Mouse (Mus musculus): ENCODE measurements around the gene Trpm4. TPM values are rescaled to one million over a fixed set of nuclear protein-coding genes. Genes with fewer than 3 reads are reported as not detected.

The Trpm4 gene
- polyA plus RNA-seq, 1 experiment: 12.8 TPM

DNA sequence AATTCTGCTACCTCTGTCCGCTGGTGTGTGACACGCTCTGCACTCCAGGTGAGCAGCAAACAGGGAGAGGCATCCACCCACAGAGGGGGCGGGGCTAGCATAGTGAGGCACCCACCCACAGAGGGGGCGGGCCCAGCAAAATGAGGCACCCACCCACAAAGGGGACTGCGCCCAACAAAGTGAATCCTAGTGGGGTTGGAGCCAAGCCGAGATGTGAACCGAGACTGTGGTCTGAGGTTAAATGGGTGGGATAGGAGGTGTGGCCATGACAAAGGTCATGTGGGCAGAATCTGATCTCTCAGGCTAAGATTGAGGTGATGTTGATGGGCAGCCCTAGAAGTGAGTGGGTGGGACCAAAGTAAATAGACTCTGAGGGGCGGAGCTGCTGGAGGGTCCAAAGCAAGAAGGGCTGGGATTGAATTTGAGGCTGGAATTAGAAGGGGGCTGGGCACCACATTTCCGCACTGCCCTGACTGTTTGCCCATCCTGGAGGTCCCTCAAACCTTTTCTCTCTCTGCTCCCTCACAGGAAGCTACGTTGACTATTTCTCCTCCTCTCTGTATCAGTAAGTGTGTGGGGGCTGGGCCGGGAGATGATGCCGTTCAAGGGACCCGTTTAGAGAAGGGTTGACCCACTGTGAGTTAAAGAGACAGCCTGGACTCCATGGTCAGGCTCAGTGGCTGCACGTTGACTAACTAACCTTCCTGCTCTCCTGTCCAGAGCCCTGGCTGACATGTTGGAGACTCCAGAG is 4.8 kb upstream of the Trpm4 start:
- no peak for TF ChIP-seq POLR2A (IDR thresholded peaks at IDR 0.05; ENCODE audit: low read depth, low read length)
- TF ChIP-seq CTCF (IDR thresholded peaks at IDR 0.05; ENCODE audit: borderline replicate concordance, insufficient read depth, low read length): no peak
- Histone ChIP-seq H3K4me3 (ENCODE audit: insufficient read depth, low read length) (no peak overlapping the region), H3K4me1 (ENCODE audit: control insufficient read depth, insufficient read depth, low read length) (no peaks in the 10 kb centered on the region), H3K27ac (ENCODE audit: insufficient read depth, low read length) (no peak overlapping the region)

DNA sequence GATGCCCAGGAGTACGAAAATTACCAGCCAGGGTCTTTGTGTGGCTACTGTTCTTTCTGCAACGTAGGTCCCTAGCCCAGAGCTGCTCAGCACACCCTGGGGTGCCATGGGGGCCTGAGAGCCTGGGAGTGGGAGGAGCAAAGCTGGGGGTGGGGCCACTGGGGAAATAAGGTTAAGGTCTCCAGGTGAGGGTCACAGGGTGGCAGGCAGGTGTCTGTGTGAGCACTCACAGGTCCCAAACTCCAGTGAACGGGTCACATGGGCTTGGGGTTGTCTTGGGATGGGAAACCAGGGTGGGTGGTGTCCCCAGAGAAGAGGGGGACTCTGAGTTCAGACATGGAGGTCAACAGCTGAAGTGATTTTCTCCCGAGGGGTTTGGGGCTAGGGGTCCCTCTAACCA is 3.9 kb upstream of the Trpm4 start:
- no peak overlapping the region for H3K4me3 ChIP-seq (ENCODE audit: insufficient read depth, low read length)
- TF ChIP-seq POLR2A (IDR thresholded peaks at IDR 0.05; ENCODE audit: low read depth, low read length) (no peak), CTCF (IDR thresholded peaks at IDR 0.05; ENCODE audit: borderline replicate concordance, insufficient read depth, low read length) (no peak)
- H3K4me1 ChIP-seq (ENCODE audit: control insufficient read depth, insufficient read depth, low read length): no peaks in the 10 kb centered on the region
- H3K27ac ChIP-seq (ENCODE audit: insufficient read depth, low read length): no peak overlapping the region

DNA sequence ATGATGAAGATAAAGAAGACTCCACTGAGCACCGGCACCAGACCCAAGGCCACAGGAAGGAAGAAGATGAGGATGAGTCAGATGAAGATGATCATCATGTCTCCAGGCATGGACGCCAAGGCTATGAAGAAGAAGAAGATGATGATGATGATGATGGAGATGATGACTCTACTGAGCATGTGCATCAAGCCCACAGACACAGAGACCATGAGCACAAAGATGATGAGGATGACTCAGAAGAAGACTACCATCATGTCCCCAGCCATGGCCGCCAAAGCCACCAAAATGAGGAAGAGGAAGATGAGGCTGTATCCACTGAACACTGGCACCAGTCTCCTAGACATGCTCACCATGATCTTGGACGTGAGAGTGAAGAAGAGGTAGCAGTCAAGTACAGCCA is 2.7 kb upstream of the Trpm4 start:
- H3K27ac ChIP-seq (ENCODE audit: insufficient read depth, low read length): no peak overlapping the region
- no peak for TF ChIP-seq CTCF (IDR thresholded peaks at IDR 0.05; ENCODE audit: borderline replicate concordance, insufficient read depth, low read length)
- TF ChIP-seq POLR2A (IDR thresholded peaks at IDR 0.05; ENCODE audit: low read depth, low read length): no peak
- no peaks in the 10 kb centered on the region for H3K4me1 ChIP-seq (ENCODE audit: control insufficient read depth, insufficient read depth, low read length)
- H3K4me3 ChIP-seq (ENCODE audit: insufficient read depth, low read length): no peak overlapping the region

DNA sequence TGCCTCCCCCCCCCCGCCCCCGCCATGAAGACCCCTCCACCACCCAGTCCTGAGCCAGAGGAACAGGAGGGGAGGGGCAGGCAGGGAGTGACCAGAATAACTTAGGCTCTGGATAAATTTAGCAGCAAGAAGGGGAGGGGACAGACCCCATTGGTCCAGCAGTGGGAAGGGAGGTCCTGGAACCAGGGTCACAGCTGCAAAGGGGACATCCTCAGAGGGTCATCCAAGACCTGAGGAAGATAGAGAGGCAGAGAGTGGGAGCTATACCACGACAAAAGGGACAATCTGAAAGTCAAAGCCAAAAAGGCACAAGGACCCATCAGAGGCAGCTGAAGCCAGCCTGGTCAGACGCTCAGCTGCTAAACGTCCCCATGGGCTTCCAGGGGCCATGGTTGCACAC is 1.5 kb upstream of the Trpm4 start, which contains the start of gene Hrc:
Hrc (plus strand) TSS at position 235 of the 400 bp plus-strand sequence.
- TF ChIP-seq CTCF (IDR thresholded peaks at IDR 0.05; ENCODE audit: borderline replicate concordance, insufficient read depth, low read length): no peak
- TF ChIP-seq POLR2A (IDR thresholded peaks at IDR 0.05; ENCODE audit: low read depth, low read length): no peak
- Histone ChIP-seq H3K4me3 (ENCODE audit: insufficient read depth, low read length) (no peak within 1 kb of the TSS), H3K4me1 (ENCODE audit: control insufficient read depth, insufficient read depth, low read length) (no peaks in the 10 kb centered on the region), H3K27ac (ENCODE audit: insufficient read depth, low read length) (no peak within 1 kb of the TSS)

DNA sequence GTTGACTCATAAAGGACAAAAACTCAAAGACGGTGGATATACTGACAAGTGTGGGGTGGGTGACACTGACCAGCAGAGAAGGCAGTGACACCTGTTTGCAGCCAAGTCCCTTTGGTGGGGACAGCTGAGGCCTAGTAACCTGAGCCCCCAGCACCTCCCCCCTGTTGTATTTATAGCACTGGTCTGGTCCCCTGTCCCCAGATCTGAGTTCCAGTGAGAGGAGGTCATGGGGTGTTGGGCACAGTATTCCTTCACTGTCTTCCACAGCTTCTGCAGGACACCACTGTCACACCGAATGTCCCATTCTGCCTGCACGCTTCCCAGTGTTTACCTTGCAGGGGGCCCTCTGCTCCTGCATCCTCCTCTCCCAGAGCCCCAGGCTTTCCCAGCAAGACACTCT is 1.0 kb upstream of the Trpm4 start:
- Histone ChIP-seq H3K4me1 (ENCODE audit: control insufficient read depth, insufficient read depth, low read length) (no peaks in the 10 kb centered on the region), H3K4me3 (ENCODE audit: insufficient read depth, low read length) (no peak overlapping the region), H3K27ac (ENCODE audit: insufficient read depth, low read length) (no peak overlapping the region)
- TF ChIP-seq CTCF (IDR thresholded peaks at IDR 0.05; ENCODE audit: borderline replicate concordance, insufficient read depth, low read length): no peak
- TF ChIP-seq POLR2A (IDR thresholded peaks at IDR 0.05; ENCODE audit: low read depth, low read length): no peak

DNA sequence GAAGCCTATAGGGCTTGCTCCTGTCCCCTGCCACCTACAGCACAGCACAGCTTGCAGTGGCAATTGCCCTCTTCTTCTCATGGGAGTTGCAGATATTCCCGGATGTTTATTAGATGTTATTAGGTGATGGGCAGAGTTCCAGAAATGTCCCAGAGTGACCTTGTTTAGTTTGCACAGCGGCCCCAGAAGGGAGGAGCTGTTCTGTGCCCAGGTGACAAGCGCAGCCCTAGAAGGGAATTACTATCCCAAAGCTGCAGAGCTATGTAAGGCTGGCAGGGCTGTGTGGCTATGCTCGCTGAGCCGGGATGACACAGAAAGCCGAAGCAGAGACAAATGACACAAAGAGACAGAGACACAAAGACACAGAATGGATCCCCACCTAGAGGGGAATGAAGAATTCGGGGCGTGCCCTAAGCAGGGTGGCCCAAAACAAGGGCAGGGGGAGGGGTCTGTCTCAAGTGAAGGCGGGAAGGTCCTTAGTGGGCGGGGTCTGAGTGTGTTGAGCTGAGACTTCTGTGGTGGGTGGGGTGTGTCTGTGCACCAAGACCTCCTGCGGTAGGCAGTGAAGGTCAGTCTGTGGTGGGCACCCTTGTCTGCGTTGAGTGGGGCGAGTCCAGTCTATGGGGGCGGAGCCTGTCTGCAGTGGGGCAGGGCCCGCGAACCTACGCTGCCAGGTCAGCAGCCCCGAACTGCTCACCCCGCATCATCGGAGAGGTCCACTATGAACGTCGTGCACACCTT is 725 bp downstream of the Trpm4 start:
- Histone ChIP-seq H3K27ac (ENCODE audit: insufficient read depth, low read length) (no peak overlapping the region), H3K4me3 (ENCODE audit: insufficient read depth, low read length) (peak overlapping the region; percentile 76), H3K4me1 (ENCODE audit: control insufficient read depth, insufficient read depth, low read length) (no peaks in the 10 kb centered on the region)
- TF ChIP-seq CTCF (IDR thresholded peaks at IDR 0.05; ENCODE audit: borderline replicate concordance, insufficient read depth, low read length) (no peak), POLR2A (IDR thresholded peaks at IDR 0.05; ENCODE audit: low read depth, low read length) (no peak; the same call in 1 of the 2 replicates)

DNA sequence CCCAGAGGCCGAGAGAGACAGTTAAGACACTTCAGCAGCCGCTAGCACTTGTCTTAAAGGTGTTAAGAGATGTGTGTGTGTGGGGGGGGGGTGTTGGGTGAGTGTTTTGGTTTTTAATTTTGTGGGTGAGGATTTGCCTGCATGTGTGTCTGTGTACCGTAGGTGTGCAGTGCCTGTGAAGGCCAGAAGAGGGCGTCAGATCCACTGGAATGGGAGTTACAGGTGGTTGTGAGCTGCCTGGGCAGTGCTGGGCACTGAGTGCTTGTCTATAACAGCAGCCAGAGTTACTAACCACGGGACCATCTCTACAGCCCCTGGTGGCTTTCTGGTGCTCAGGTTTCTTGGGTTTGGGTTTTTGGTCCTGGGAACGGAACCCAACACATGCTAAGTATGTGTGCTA is 2.1 kb downstream of the Trpm4 start:
- H3K4me1 ChIP-seq (ENCODE audit: control insufficient read depth, insufficient read depth, low read length): no peaks in the 10 kb centered on the region

DNA sequence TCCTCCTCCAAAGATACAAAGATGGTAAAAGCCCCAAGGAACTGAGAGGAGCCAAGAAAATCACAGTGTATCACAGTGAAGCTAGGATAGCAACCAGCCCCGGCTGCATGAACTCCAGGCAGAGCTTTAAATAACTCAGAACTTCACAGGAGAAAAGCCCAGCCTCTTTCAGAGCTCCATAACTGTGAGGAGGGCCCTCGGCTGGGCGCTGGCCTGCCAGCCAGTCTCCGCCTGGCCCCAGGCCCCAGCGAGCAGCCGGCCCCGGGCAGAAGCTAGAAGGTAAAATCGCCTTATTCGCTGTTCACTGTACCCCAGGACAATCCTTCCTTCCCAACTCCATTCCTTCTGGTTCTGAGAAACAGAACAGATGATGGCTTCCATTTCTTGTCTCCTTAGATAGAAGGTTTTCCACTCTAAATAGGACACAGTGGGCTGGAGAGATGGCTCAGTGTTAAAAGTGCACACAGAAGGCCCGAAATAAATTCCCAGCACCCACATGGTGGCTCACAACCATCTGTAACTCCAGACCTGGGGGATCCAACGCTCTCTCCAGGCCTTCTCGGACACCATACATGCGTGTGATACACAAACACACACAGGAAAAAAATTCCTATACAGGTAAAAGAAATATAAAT is 4.6 kb downstream of the Trpm4 start:
- H3K27ac ChIP-seq (ENCODE audit: insufficient read depth, low read length): no peak overlapping the region
- TF ChIP-seq CTCF (IDR thresholded peaks at IDR 0.05; ENCODE audit: borderline replicate concordance, insufficient read depth, low read length): no peak
- TF ChIP-seq POLR2A (IDR thresholded peaks at IDR 0.05; ENCODE audit: low read depth, low read length): no peak
- no peak overlapping the region for H3K4me3 ChIP-seq (ENCODE audit: insufficient read depth, low read length)
- no peaks in the 10 kb centered on the region for H3K4me1 ChIP-seq (ENCODE audit: control insufficient read depth, insufficient read depth, low read length)

More for the DNA sequence above, 2.1 kb downstream of the Trpm4 start:
- TF ChIP-seq CTCF (IDR thresholded peaks at IDR 0.05; ENCODE audit: borderline replicate concordance, insufficient read depth, low read length): no peak
- no peak for TF ChIP-seq POLR2A (IDR thresholded peaks at IDR 0.05; ENCODE audit: low read depth, low read length)
- no peak overlapping the region for H3K27ac ChIP-seq (ENCODE audit: insufficient read depth, low read length)
- no peak overlapping the region for H3K4me3 ChIP-seq (ENCODE audit: insufficient read depth, low read length)

DNA sequence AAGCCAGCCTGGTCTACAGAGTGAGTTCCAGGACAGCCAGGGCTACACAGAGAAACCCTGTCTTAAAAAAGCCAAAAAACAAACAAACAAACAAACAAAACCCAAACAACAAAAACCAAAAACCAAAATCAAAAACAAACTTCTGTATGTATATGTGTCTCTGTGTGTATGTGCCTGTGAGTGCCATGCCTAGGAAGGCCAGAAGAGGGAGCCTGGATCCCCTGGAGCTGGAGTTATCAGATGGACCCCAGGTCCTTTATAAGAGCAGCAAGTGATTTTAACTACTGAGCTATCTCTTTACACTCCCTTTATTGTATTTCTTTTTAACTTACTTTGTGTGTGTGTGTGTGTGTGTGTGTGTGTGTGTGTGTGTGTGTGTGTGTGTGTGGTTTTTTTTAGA is 7.8 kb downstream of the Trpm4 start:
- no peak overlapping the region for H3K27ac ChIP-seq (ENCODE audit: insufficient read depth, low read length)
- no peak overlapping the region for H3K4me3 ChIP-seq (ENCODE audit: insufficient read depth, low read length)
- TF ChIP-seq CTCF (IDR thresholded peaks at IDR 0.05; ENCODE audit: borderline replicate concordance, insufficient read depth, low read length) (no peak), POLR2A (IDR thresholded peaks at IDR 0.05; ENCODE audit: low read depth, low read length) (no peak)
- H3K4me1 ChIP-seq (ENCODE audit: control insufficient read depth, insufficient read depth, low read length): no peaks in the 10 kb centered on the region

DNA sequence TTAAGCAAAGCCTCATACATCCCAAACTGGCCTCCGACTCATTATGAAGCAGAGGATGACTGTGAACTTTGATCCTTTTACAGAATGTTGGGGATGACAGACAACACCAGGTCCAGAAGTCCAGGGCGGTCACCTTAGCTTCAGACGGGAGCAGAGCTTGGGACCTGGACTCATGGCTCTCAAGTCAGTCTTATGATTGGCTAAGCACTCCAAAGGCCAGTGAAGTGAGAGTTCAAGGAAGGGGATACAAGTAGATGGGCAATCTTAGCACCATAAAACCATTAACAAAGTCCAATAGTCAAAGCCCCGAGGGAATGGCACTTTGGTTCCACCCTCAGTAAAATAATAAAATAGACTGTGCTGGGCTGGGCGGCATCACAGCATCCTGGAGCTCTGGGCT is 10.5 kb downstream of the Trpm4 start:
- TF ChIP-seq POLR2A (IDR thresholded peaks at IDR 0.05; ENCODE audit: low read depth, low read length) (no peak), CTCF (IDR thresholded peaks at IDR 0.05; ENCODE audit: borderline replicate concordance, insufficient read depth, low read length) (no peak)
- Histone ChIP-seq H3K4me3 (ENCODE audit: insufficient read depth, low read length) (no peak overlapping the region), H3K27ac (ENCODE audit: insufficient read depth, low read length) (no peak overlapping the region), H3K4me1 (ENCODE audit: control insufficient read depth, insufficient read depth, low read length) (no peaks in the 10 kb centered on the region)
